Mouse (Mus musculus) liver, embryonic 12.5 days (tissue): ENCODE data around the gene Xbp1. TPM values are rescaled to one million over a fixed set of nuclear protein-coding genes. Genes with fewer than 3 reads are reported as not detected.
"Not testable (repeated sequence)": the region's sequence is repeated elsewhere in the genome, so short reads cannot be mapped to it uniquely, and the experiment has no call there.

Experiments used
- ATAC-seq: fragments of 200-750 bp; cut with Nextera tagmentation; 2 replicates; pipeline ENCODE4 v1.8.0; 2017; ENCODE audit warnings: moderate number of reproducible peaks, mild to moderate bottlenecking, moderate library complexity
- H3K27ac ChIP-seq: fragments of 300-500 bp; sonication (generic); 2 replicates; pipeline ENCODE4 v1.5.1; 2016; ENCODE audit warnings: mild to moderate bottlenecking
- H3K27me3 ChIP-seq: fragments of 300-500 bp; sonication (generic); replicated peaks from 2 replicates; pipeline ENCODE4 v1.6.1; 2016; ENCODE audit warnings: mild to moderate bottlenecking, moderate library complexity
- H3K36me3 ChIP-seq: fragments of 300-500 bp; sonication (generic); 2 replicates; pipeline ENCODE4 v1.6.1; 2016; ENCODE audit warnings: mild to moderate bottlenecking, moderate library complexity
- H3K4me1 ChIP-seq: fragments of 300-500 bp; sonication (generic); 2 replicates; pipeline ENCODE4 v1.6.1; 2016
- H3K4me2 ChIP-seq: fragments of 300-500 bp; sonication (generic); 2 replicates; pipeline ENCODE4 v1.6.1; 2016; ENCODE audit warnings: mild to moderate bottlenecking, moderate library complexity
- H3K4me3 ChIP-seq: fragments of 300-500 bp; sonication (generic); 2 replicates; pipeline ENCODE4 v1.5.1; 2016; ENCODE audit warnings: mild to moderate bottlenecking, moderate library complexity
- H3K9ac ChIP-seq: fragments of 300-500 bp; sonication (generic); 2 replicates; pipeline ENCODE4 v1.6.1; 2016; ENCODE audit warnings: mild to moderate bottlenecking, moderate library complexity
- H3K9me3 ChIP-seq: fragments of 300-500 bp; sonication (generic); replicated peaks from 2 replicates; pipeline ENCODE4 v1.6.1; 2016; ENCODE audit warnings: mild to moderate bottlenecking, moderate library complexity
- WGBS: fragments of 180-500 bp; shearing (Covaris S2); methylation state at CpG from one replicate; pipeline ENCODE4 v1.1.7; 2016; ENCODE audit not compliant: insufficient replicate concordance; 5-methylcytosine and 5-hydroxymethylcytosine counted together
- polyA plus RNA-seq: library from polyadenylated mRNA; unstranded; fragments of >200 nt; fragmentation: Nextera tagmentation; extraction: Ambion mirVana; gene quantifications from 2 replicates; pipeline ENCODE4 v1.2.1, GENCODE M21; 2016

Gene Xbp1
- 108 and 112 TPM in 2 replicates for polyA plus RNA-seq

- Histone ChIP-seq H3K9ac (peak within 1 kb of the TSS; percentile 96), H3K27ac (peak within 1 kb of the TSS; percentile 92), H3K4me3 (peak within 1 kb of the TSS; percentile 92), H3K4me2 (peak within 1 kb of the TSS; percentile 86), H3K36me3 (peaks cover 35% of the 10 kb centered on the region), H3K9me3 (no peaks in the 10 kb centered on the region), H3K4me1 (peaks cover 33% of the 10 kb centered on the region), H3K27me3 (no peaks in the 10 kb centered on the region)
- under 1% methylated on average over 72 of the region's 72 CpGs for WGBS
- ATAC-seq = peak; percentile 96
Measured at GRCm38 (mm10) chr11:5520412-5521265, at the start of gene Xbp1. TSS of gene Xbp1 (plus strand) at chr11:5520659.

GRCm38 (mm10) chr11:5474130-5474529 is 46.3 kb upstream of the Xbp1 start:
- Histone ChIP-seq H3K36me3 (no peaks in the 10 kb centered on the region), H3K4me3 (no peak overlapping the region), H3K9ac (no peak overlapping the region), H3K4me1 (no peaks in the 10 kb centered on the region), H3K9me3 (no peaks in the 10 kb centered on the region), H3K4me2 (no peak overlapping the region), H3K27ac (no peak overlapping the region), H3K27me3 (no peaks in the 10 kb centered on the region)
- 9% methylated on average over 5 of the region's 5 CpGs for WGBS
- ATAC-seq = no peak

GRCm38 (mm10) chr11:5475556-5476118 is 44.8 kb upstream of the Xbp1 start:
- H3K9me3 ChIP-seq, H3K4me1 ChIP-seq, H3K27ac ChIP-seq, H3K4me3 ChIP-seq, ATAC-seq, H3K9ac ChIP-seq, H3K36me3 ChIP-seq, H3K27me3 ChIP-seq, H3K4me2 ChIP-seq: not testable (repeated sequence)
- WGBS = 79% methylated on average over 2 of the region's 2 CpGs

GRCm38 (mm10) chr11:5476806-5477205 is 43.7 kb upstream of the Xbp1 start:
- no peaks in the 10 kb centered on the region for H3K27me3 ChIP-seq
- no peaks in the 10 kb centered on the region for H3K4me1 ChIP-seq
- no peaks in the 10 kb centered on the region for H3K9me3 ChIP-seq
- no peak overlapping the region for H3K4me3 ChIP-seq
- no peaks in the 10 kb centered on the region for H3K36me3 ChIP-seq
- no peak overlapping the region for H3K27ac ChIP-seq
- ATAC-seq = no peak
- H3K9ac ChIP-seq = no peak overlapping the region
- no peak overlapping the region for H3K4me2 ChIP-seq
- 69% methylated on average over 4 of the region's 4 CpGs for WGBS

GRCm38 (mm10) chr11:5478193-5478592 is 42.3 kb upstream of the Xbp1 start:
- H3K36me3 ChIP-seq = no peaks in the 10 kb centered on the region
- H3K4me1 ChIP-seq = no peaks in the 10 kb centered on the region
- 56% methylated on average over 7 of the region's 7 CpGs for WGBS
- H3K4me3 ChIP-seq = no peak overlapping the region
- H3K4me2 ChIP-seq = no peak overlapping the region
- ATAC-seq = no peak
- H3K27ac ChIP-seq = no peak overlapping the region
- H3K9me3 ChIP-seq = no peaks in the 10 kb centered on the region
- no peak overlapping the region for H3K9ac ChIP-seq
- no peaks in the 10 kb centered on the region for H3K27me3 ChIP-seq

- ATAC-seq = no peak
- Histone ChIP-seq H3K27ac (no peak overlapping the region), H3K36me3 (no peaks in the 10 kb centered on the region), H3K4me1 (no peaks in the 10 kb centered on the region), H3K4me2 (no peak overlapping the region), H3K9ac (no peak overlapping the region), H3K27me3 (no peaks in the 10 kb centered on the region), H3K9me3 (no peaks in the 10 kb centered on the region), H3K4me3 (no peak overlapping the region)
- 63% methylated on average over 3 of the region's 3 CpGs for WGBS
Measured at GRCm38 (mm10) chr11:5478831-5479230, 41.6 kb upstream of the Xbp1 start.

GRCm38 (mm10) chr11:5482581-5482980 is 37.9 kb upstream of the Xbp1 start:
- H3K9ac ChIP-seq = no peak overlapping the region
- H3K4me2 ChIP-seq = no peak overlapping the region
- H3K27me3 ChIP-seq = no peaks in the 10 kb centered on the region
- H3K36me3 ChIP-seq = no peaks in the 10 kb centered on the region
- H3K4me3 ChIP-seq = no peak overlapping the region
- H3K4me1 ChIP-seq = peaks cover 13% of the 10 kb centered on the region
- no peak overlapping the region for H3K27ac ChIP-seq
- WGBS = 79% methylated on average over 13 of the region's 13 CpGs
- no peak for ATAC-seq
- no peaks in the 10 kb centered on the region for H3K9me3 ChIP-seq

- H3K4me3 ChIP-seq = peak overlapping the region; percentile 57
- 10% methylated on average over 15 of the region's 15 CpGs for WGBS
- peak; percentile 82 for ATAC-seq
Measured at GRCm38 (mm10) chr11:5485193-5486011, 35.1 kb upstream of the Xbp1 start.

GRCm38 (mm10) chr11:5489433-5489832 is 31.0 kb upstream of the Xbp1 start:
- H3K9me3 ChIP-seq, ATAC-seq, H3K4me3 ChIP-seq: not testable (repeated sequence)

More at GRCm38 (mm10) chr11:5485193-5486011, 35.1 kb upstream of the Xbp1 start:
- Histone ChIP-seq H3K27ac (peak overlapping the region; percentile 60), H3K27me3 (no peaks in the 10 kb centered on the region), H3K9me3 (no peaks in the 10 kb centered on the region), H3K4me1 (peaks cover 13% of the 10 kb centered on the region), H3K36me3 (no peaks in the 10 kb centered on the region), H3K9ac (peak overlapping the region; percentile 68), H3K4me2 (peak overlapping the region; percentile 69)

GRCm38 (mm10) chr11:5490989-5491656 is 29.3 kb upstream of the Xbp1 start:
- 70% methylated on average over 10 of the region's 10 CpGs for WGBS
- H3K4me2 ChIP-seq = no peak overlapping the region
- H3K9ac ChIP-seq = no peak overlapping the region
- H3K9me3 ChIP-seq = no peaks in the 10 kb centered on the region
- H3K27me3 ChIP-seq = no peaks in the 10 kb centered on the region
- no peaks in the 10 kb centered on the region; the same call in 1 of the 2 replicates for H3K36me3 ChIP-seq
- ATAC-seq = no peak
- H3K4me3 ChIP-seq = no peak overlapping the region
- peaks cover 8% of the 10 kb centered on the region; the same call in 1 of the 2 replicates for H3K4me1 ChIP-seq
- no peak overlapping the region for H3K27ac ChIP-seq

More at GRCm38 (mm10) chr11:5489433-5489832, 31.0 kb upstream of the Xbp1 start:
- H3K27ac ChIP-seq, H3K36me3 ChIP-seq, H3K4me2 ChIP-seq, H3K27me3 ChIP-seq, H3K9ac ChIP-seq: not testable (repeated sequence)
- 76% methylated on average over 10 of the region's 10 CpGs for WGBS
- peaks cover 13% of the 10 kb centered on the region for H3K4me1 ChIP-seq

GRCm38 (mm10) chr11:5491912-5492311 is 28.5 kb upstream of the Xbp1 start:
- no peak overlapping the region for H3K27ac ChIP-seq
- no peaks in the 10 kb centered on the region; the same call in 1 of the 2 replicates for H3K36me3 ChIP-seq
- H3K9ac ChIP-seq = no peak overlapping the region
- no peak for ATAC-seq
- WGBS = 47% methylated on average over 7 of the region's 7 CpGs
- no peak overlapping the region for H3K4me3 ChIP-seq
- H3K27me3 ChIP-seq = no peaks in the 10 kb centered on the region
- no peaks in the 10 kb centered on the region for H3K9me3 ChIP-seq
- H3K4me2 ChIP-seq = no peak overlapping the region
- peaks cover 4% of the 10 kb centered on the region; the same call in 1 of the 2 replicates for H3K4me1 ChIP-seq
